9 mouse cellular contexts compared by ENCODE assay signal in genomic region chr6:143146756-143147155, GRCm38 (mm10). TPM values are rescaled to one million over a fixed set of nuclear protein-coding genes. Genes with fewer than 3 reads are reported as not detected.
DNase-seq lines count a peak whose midpoint lies in the region; ATAC-seq and TF ChIP-seq lines count a peak whose summit lies in the region.
"Had no signal": no experiment of that assay in that cellular context is flagged by ENCODE, and none has a peak within 500 bp of the region (broad histone marks: within the 10 kb centered on the region; RNA-seq: fewer than 3 reads in every experiment).

No protein-coding gene starts in this region.

- H3K27ac ChIP-seq in ES-E14 (ENCODE audit: insufficient read depth, low read depth, low read length, poor library complexity, severe bottlenecking), result peak overlapping the region; percentile 76; the same call in 1 of the 2 replicates
- H3K27ac ChIP-seq in forebrain, embryonic 16.5 days (ENCODE audit: low read length), result no peak overlapping the region
- no peak overlapping the region for H3K27ac ChIP-seq in forebrain, embryonic 12.5 days
- H3K27ac ChIP-seq: limb, embryonic 15.5 days had no signal

- peaks cover 19 to 25% of the 10 kb centered on the region in 2 experiments for H3K4me1 ChIP-seq in ES-E14 (ENCODE audit: control insufficient read depth in 2 of 2, insufficient read depth in 2 of 2, low read length in 2 of 2, poor library complexity in 1 of 2)
- H3K4me1 ChIP-seq in forebrain, embryonic 16.5 days (replicated peaks; ENCODE audit: control insufficient read depth, insufficient read depth, low read length), result no peaks in the 10 kb centered on the region
- H3K4me1 ChIP-seq in forebrain, embryonic 12.5 days, result no peaks in the 10 kb centered on the region

- intact Hi-C loops in gastrocnemius, postnatal 14 days (cut with DNase I; ENCODE audit: low total_unique reads), result no loop called here

- H3K9me3 ChIP-seq in ES-E14 (ENCODE audit: control insufficient read depth, insufficient read depth, low read depth, low read length), result no peaks in the 10 kb centered on the region
- H3K9me3 ChIP-seq in forebrain, embryonic 16.5 days (ENCODE audit: control insufficient read depth, low read length), result no peaks in the 10 kb centered on the region
- no peaks in the 10 kb centered on the region for H3K9me3 ChIP-seq in forebrain, embryonic 12.5 days
- H3K9me3 ChIP-seq: limb, embryonic 15.5 days had no signal

- no peaks in the 10 kb centered on the region for H3K27me3 ChIP-seq in forebrain, embryonic 16.5 days (replicated peaks; ENCODE audit: control insufficient read depth, insufficient read depth, low read length)
- peaks cover 6% of the 10 kb centered on the region; the same call in 1 of the 2 replicates for H3K27me3 ChIP-seq in forebrain, embryonic 12.5 days
- H3K27me3 ChIP-seq: limb, embryonic 15.5 days had no signal

- peak overlapping the region; percentile 44; the same call in 1 of the 2 replicates for H3K9ac ChIP-seq in ES-E14 (ENCODE audit: insufficient read depth, low read depth, low read length, poor library complexity, severe bottlenecking)
- H3K9ac ChIP-seq in forebrain, embryonic 16.5 days (replicated peaks; ENCODE audit: low read depth, low read length), result no peak overlapping the region
- no peak overlapping the region for H3K9ac ChIP-seq in forebrain, embryonic 12.5 days
- H3K9ac ChIP-seq: limb, embryonic 15.5 days had no signal

- H3K36me3 ChIP-seq in ES-E14 (ENCODE audit: control insufficient read depth, insufficient read depth, low read length, poor library complexity, severe bottlenecking), result peaks cover 4% of the 10 kb centered on the region; the same call in 1 of the 2 replicates
- H3K36me3 ChIP-seq in forebrain, embryonic 16.5 days (ENCODE audit: control insufficient read depth, insufficient read depth), result no peaks in the 10 kb centered on the region
- no peaks in the 10 kb centered on the region for H3K36me3 ChIP-seq in forebrain, embryonic 12.5 days (replicated peaks)
- H3K36me3 ChIP-seq: limb, embryonic 15.5 days had no signal

- WGBS in forebrain, embryonic 16.5 days, result 46% methylated on average over 8 of the region's 8 CpGs
- 57% methylated on average over 8 of the region's 8 CpGs for WGBS in forebrain, embryonic 12.5 days

- DNase-seq in gastrocnemius, postnatal 14 days, result peak; percentile 10
- no peak for DNase-seq in gastrocnemius, adult 18-20 months (ENCODE audit: low spot score)
- no peak for DNase-seq in ES-E14 (ENCODE audit: low read depth, low spot score)
- peak; percentile 62 for DNase-seq in kidney, postnatal 10 days
- peak; percentile 31 for DNase-seq in spleen, adult 12 weeks (ENCODE audit: low spot score)
- DNase-seq in frontal cortex, postnatal 25 days (ENCODE audit: low spot score in 2 of 2), result no peak

- no peak for ATAC-seq in forebrain, embryonic 16.5 days
- no peak for ATAC-seq in forebrain, embryonic 12.5 days (ENCODE audit: low FRiP score)

- in situ Hi-C loops in ES-E14 (cut with MboI; ENCODE audit: low sequenced_read_pairs in 2 of 2, unreplicated experiment in 2 of 2), result no loop called here

- H3K4me2 ChIP-seq in forebrain, embryonic 16.5 days (ENCODE audit: low read length), result no peak overlapping the region
- H3K4me2 ChIP-seq in forebrain, embryonic 12.5 days, result no peak overlapping the region
- H3K4me2 ChIP-seq: limb, embryonic 15.5 days had no signal

- peak overlapping the region in 1 of 2 experiments; percentile 37; a peak in 2 of 4 replicates for H3K4me3 ChIP-seq in ES-E14 (ENCODE audit: insufficient read depth in 1 of 2, low read depth in 1 of 2, low read length in 2 of 2, poor library complexity in 1 of 2, severe bottlenecking in 1 of 2)
- H3K4me3 ChIP-seq in forebrain, embryonic 16.5 days (replicated peaks; ENCODE audit: low read length), result no peak overlapping the region
- no peak overlapping the region for H3K4me3 ChIP-seq in forebrain, embryonic 12.5 days (replicated peaks)
- H3K4me3 ChIP-seq: limb, embryonic 15.5 days had no signal

TF ChIP-seq in ES-E14, 5 proteins besides CTCF, POLR2A, EP300 and RAD21:
- TF ChIP-seq HCFC1 (IDR thresholded peaks at IDR 0.05; ENCODE audit: borderline replicate concordance, insufficient read depth, low read length) (no peak), ZNF384 (IDR thresholded peaks at IDR 0.05; ENCODE audit: low read depth, low read length) (no peak), MAFK (IDR thresholded peaks at IDR 0.05; ENCODE audit: insufficient read depth, low read depth, low read length) (no peak)

RNA-seq across cellular contexts. Expression of gene Etnk1, which starts 20.3 kb away (rescaled TPM):
- 10 to 100 TPM; 14.3 to 14.6 TPM for total RNA-seq in gastrocnemius, postnatal 14 days (2021)
- total RNA-seq in gastrocnemius, adult 18-20 months (2021), result 10 to 100 TPM; 16.4 to 16.6 TPM
- total RNA-seq in ES-E14 (2012; rRNA removed), result 75.7 and 82.5 TPM in 2 replicates
- polyA plus RNA-seq in forebrain, embryonic 16.5 days (2015; fragmentation: Nextera tagmentation; extraction: Ambion mirVana), result 38.1 and 40.4 TPM in 2 replicates
- polyA plus RNA-seq in forebrain, embryonic 12.5 days (2016; fragmentation: Nextera tagmentation; extraction: Ambion mirVana), result 33.9 and 39.5 TPM in 2 replicates

RNA-seq across cellular contexts. Expression of gene C2cd5, which starts 46.8 kb away (rescaled TPM):
- 10 to 100 TPM; 12.1 to 12.6 TPM for total RNA-seq in gastrocnemius, postnatal 14 days (2021)
- 1 to 10 TPM; 6.1 to 6.8 TPM for total RNA-seq in gastrocnemius, adult 18-20 months (2021)
- total RNA-seq in ES-E14 (2012; rRNA removed), result 26.5 and 36.7 TPM in 2 replicates
- 43.3 and 53.4 TPM in 2 replicates for polyA plus RNA-seq in forebrain, embryonic 16.5 days (2015; fragmentation: Nextera tagmentation; extraction: Ambion mirVana)
- polyA plus RNA-seq in forebrain, embryonic 12.5 days (2016; fragmentation: Nextera tagmentation; extraction: Ambion mirVana), result 44.6 and 46.0 TPM in 2 replicates

Comparison
In these comparisons a context has a peak if more than half of its experiments do, and no peak if none do; other contexts are left out.
1. DNase-seq: peak in gastrocnemius, postnatal 14 days (single experiment), kidney, postnatal 10 days (single experiment) and spleen, adult 12 weeks (single experiment); none in gastrocnemius, adult 18-20 months (single experiment), ES-E14 (single experiment) and frontal cortex, postnatal 25 days (0 of 2).